Mouse (Mus musculus) spleen, embryonic (tissue): Measurements from ENCODE around the gene Cntrob.

Experiments
- CTCF ChIA-PET: fragments of 350-600 bp; sonication (Branson Sonifier 250); formaldehyde crosslinking; loops from one replicate; lab custom pipeline; 2022; lab: Charles Lee

The Cntrob gene

GRCm38 (mm10) chr11:69251953-69252352 is 71.6 kb downstream of the Cntrob start:
- CTCF ChIA-PET: no interaction called here

- CTCF ChIA-PET: no interaction called here
Measured at GRCm38 (mm10) chr11:69251135-69251842, 72.3 kb downstream of the Cntrob start.

- CTCF ChIA-PET: no interaction called here
Measured at GRCm38 (mm10) chr11:69250106-69250505, 73.5 kb downstream of the Cntrob start.
